Mouse (Mus musculus) limb, embryonic 11.5 days (tissue): ENCODE results near the gene Tnp1. TPM values are rescaled to one million over a fixed set of nuclear protein-coding genes. Genes with fewer than 3 reads are reported as not detected.

ENCODE experiments used
- ATAC-seq: fragments of 200-750 bp; cut with Nextera tagmentation; 2 replicates; pipeline ENCODE4 v1.8.0; 2017; ENCODE audit warnings: low read depth; ENCODE audit not compliant: insufficient number of reproducible peaks, low FRiP score, low TSS enrichment
- DNase-seq: peaks from one replicate; pipeline ENCODE4 v3.0.0-alpha.2; 2015; ENCODE audit warnings: low spot score
- H3K27ac ChIP-seq: fragments of 300-500 bp; sonication (generic); replicated peaks from 2 replicates; pipeline ENCODE4 v1.5.1; 2014; ENCODE audit warnings: low read depth, mild to moderate bottlenecking, low read length
- H3K27me3 ChIP-seq: fragments of 300-500 bp; sonication (generic); 2 replicates; pipeline ENCODE4 v1.6.1; 2014; ENCODE audit warnings: mild to moderate bottlenecking, low read length, mixed read lengths; ENCODE audit not compliant: control insufficient read depth, insufficient read depth
- H3K36me3 ChIP-seq: fragments of 300-500 bp; sonication (generic); 2 replicates; pipeline ENCODE4 v1.6.1; 2014; ENCODE audit warnings: mild to moderate bottlenecking, low read length, moderate library complexity, mixed read lengths; ENCODE audit not compliant: control insufficient read depth, insufficient read depth
- H3K4me1 ChIP-seq: fragments of 300-500 bp; sonication (generic); 2 replicates; pipeline ENCODE4 v1.6.1; 2014; ENCODE audit warnings: low read length, mixed read lengths; ENCODE audit not compliant: control insufficient read depth, insufficient read depth
- H3K4me2 ChIP-seq: fragments of 300-500 bp; sonication (generic); 2 replicates; pipeline ENCODE4 v1.6.1; 2014; ENCODE audit warnings: low read depth, mild to moderate bottlenecking, moderate library complexity; ENCODE audit not compliant: severe bottlenecking
- H3K4me3 ChIP-seq: fragments of 300-500 bp; sonication (generic); 2 replicates; pipeline ENCODE4 v1.5.1; 2014; ENCODE audit warnings: low read depth, low read length
- H3K9ac ChIP-seq: fragments of 300-500 bp; sonication (generic); 2 replicates; pipeline ENCODE4 v1.6.1; 2014; ENCODE audit warnings: mild to moderate bottlenecking, low read length
- H3K9me3 ChIP-seq: fragments of 300-500 bp; sonication (generic); 2 replicates; pipeline ENCODE4 v1.6.1; 2016; ENCODE audit warnings: low read length; ENCODE audit not compliant: control insufficient read depth
- WGBS: fragments of 180-500 bp; shearing (Covaris S2); extraction: QIAGEN DNeasy Blood & Tissue Kit; methylation state at CpG from one replicate; pipeline ENCODE4 v1.1.7; 2014; 5-methylcytosine and 5-hydroxymethylcytosine counted together
- polyA plus RNA-seq: library from polyadenylated mRNA; unstranded; fragments of >200 nt; fragmentation: Nextera tagmentation; extraction: Ambion mirVana; gene quantifications from 2 replicates; pipeline ENCODE4 v1.2.1, GENCODE M21; 2014

Tnp1 gene
- polyA plus RNA-seq, 1 experiment from 2014 or later: not detected

GRCm38 (mm10) chr1:72969113-72969812 is 46.4 kb downstream of the Tnp1 start:
- H3K4me2 ChIP-seq: peak overlapping the region; percentile 25; the same call in 1 of the 2 replicates
- peak; percentile 63 for DNase-seq
- H3K27ac ChIP-seq: no peak overlapping the region
- no peak overlapping the region for H3K4me3 ChIP-seq
- H3K4me1 ChIP-seq: peaks cover 8% of the 10 kb centered on the region
- H3K27me3 ChIP-seq: no peaks in the 10 kb centered on the region
- WGBS: 11% methylated on average over 10 of the region's 10 CpGs
- H3K9me3 ChIP-seq: no peaks in the 10 kb centered on the region
- no peaks in the 10 kb centered on the region for H3K36me3 ChIP-seq
- ATAC-seq: peak; percentile 81
- H3K9ac ChIP-seq: no peak overlapping the region

DNA sequence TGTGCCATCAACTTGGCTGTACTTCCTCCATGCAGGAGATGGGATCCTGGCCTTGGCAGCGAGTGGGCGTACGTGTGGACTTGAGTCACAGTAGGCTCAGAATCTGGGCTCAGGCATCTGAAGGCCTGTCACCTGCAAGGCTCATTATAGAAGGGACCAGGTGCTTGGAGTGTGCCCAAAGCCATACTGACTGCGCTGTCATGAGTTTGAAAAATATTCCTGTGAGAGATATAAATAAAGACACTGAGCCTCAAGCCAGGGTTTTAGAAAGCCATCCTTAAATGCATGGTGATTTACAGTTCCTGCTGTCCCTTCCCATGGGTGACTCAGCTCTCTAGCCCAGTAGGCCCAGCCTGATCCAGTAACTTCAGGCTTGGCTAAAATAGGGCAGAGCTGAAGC is 49.3 kb downstream of the Tnp1 start:
- H3K9ac ChIP-seq: no peak overlapping the region
- no peaks in the 10 kb centered on the region for H3K36me3 ChIP-seq
- 90% methylated on average over 4 of the region's 4 CpGs for WGBS
- ATAC-seq (no peak), DNase-seq (no peak)
- no peaks in the 10 kb centered on the region for H3K27me3 ChIP-seq
- no peak overlapping the region for H3K4me2 ChIP-seq
- H3K9me3 ChIP-seq: no peaks in the 10 kb centered on the region
- H3K4me3 ChIP-seq: no peak overlapping the region
- no peak overlapping the region for H3K27ac ChIP-seq
- H3K4me1 ChIP-seq: peaks cover 17% of the 10 kb centered on the region

Other genes starting within 250 kb of the Tnp1 start
- gene Igfbp2, start 191.4 kb downstream of the Tnp1 start, polyA plus RNA-seq: 262 and 290 TPM in 2 replicates
- 47.0 and 48.4 TPM in 2 replicates for gene Igfbp5, start 141.0 kb downstream of the Tnp1 start, polyA plus RNA-seq